Mouse (Mus musculus) gastrocnemius, adult 2 months (tissue): ENCODE measurements at regions not wholly inside any gene's neighbourhood (a gene's known extent, or its start where the extent isn't known, plus 50 kb on each side); places are given as distances from the start of the nearest gene placed in this dataset.

Source experiments
- DNase-seq: peaks from one replicate; pipeline ENCODE4 v3.0.0; 2022
- H3K27ac ChIP-seq: fragments of 200-600 bp; 2 replicates; pipeline ENCODE4 v1.8.1; 2022; ENCODE audit warnings: mild to moderate bottlenecking
- H3K4me3 ChIP-seq: fragments of 200-600 bp; 2 replicates; pipeline ENCODE4 v1.8.1; 2022; ENCODE audit warnings: mild to moderate bottlenecking, moderate library complexity
- CTCF ChIP-seq: fragments of 200-600 bp; IDR thresholded peaks from 2 replicates; pipeline ENCODE4 v1.8.1; 2022; ENCODE audit warnings: antibody characterized with exemption, mild to moderate bottlenecking, moderate library complexity
- intact Hi-C: fragments of 180-260 bp; cut with DNase I; formaldehyde crosslinking; loops from one replicate; pipeline ENCODE4 v1.15.1; 2025

GRCm38 (mm10) chrX:107477066-107477465, 73.9 kb upstream of the Itm2a start:
- TF ChIP-seq CTCF = peak; percentile 63
- Histone ChIP-seq H3K27ac (no peak overlapping the region), H3K4me3 (no peak overlapping the region)
- peak; percentile 38 for DNase-seq
- intact Hi-C loops = loop anchor here (5.0 kb wide), 1 partner anchor 685 kb away; no protein-coding TSS in a partner anchor

GRCm38 (mm10) chrX:107469242-107469641, 66.1 kb upstream of the Itm2a start:
- Histone ChIP-seq H3K27ac (no peak overlapping the region), H3K4me3 (no peak overlapping the region)
- TF ChIP-seq CTCF = no peak
- DNase-seq = no peak
- intact Hi-C loops = no loop called here
